Mouse (Mus musculus) liver, adult (tissue): ENCODE measurements around the gene Olfr787.

Experiments
- GATA4 ChIP-seq: IDR thresholded peaks from 2 replicates; pipeline ENCODE4 v1.6.1; 2014; ENCODE audit warnings: mild to moderate bottlenecking, low read length; ENCODE audit not compliant: insufficient replicate concordance

Olfr787 gene

DNA sequence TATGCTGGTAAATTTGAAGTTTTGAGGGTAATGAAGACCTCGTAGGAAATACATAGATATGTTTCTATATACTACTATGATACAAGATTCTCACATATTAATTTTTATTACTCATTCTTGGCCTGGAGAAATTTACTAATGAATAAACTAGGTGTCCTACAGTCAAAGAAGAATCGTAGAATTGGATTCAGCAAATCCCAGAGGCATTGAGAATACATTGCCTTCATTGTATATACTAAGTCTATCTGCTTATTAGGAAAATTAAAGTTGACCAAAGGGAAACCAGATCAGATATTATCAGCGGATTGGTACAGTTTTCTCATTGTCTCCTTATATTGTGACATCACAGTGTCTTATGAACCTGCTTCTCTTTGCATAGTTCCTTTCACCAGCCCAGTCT, at the start of gene Olfr787:
Olfr787 (plus strand) TSS at position 301 of the 400 bp plus-strand sequence.
- no peak for TF ChIP-seq GATA4

DNA sequence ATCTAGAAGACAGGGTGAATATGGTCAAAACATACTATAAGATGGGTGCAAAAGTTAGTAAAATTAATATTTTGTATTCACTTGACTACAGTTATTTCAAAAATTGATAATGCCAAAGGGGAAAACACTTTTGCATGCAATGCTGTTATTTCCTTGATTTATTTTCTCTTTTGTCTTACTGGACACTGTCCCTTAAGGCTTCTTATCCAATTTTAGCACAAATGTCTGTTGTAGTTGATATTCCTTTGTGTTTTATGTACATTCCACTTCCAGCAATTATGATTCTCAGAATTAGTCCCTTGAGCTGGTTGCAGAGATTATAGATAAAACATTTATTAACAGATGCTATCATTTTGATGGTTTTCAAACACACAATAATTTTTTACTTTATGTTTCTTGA, 34.7 kb upstream of the Olfr787 start, which contains the start of gene Olfr786:
Olfr786 (plus strand) TSS at position 301 of the 400 bp plus-strand sequence.
- TF ChIP-seq GATA4: no peak

DNA sequence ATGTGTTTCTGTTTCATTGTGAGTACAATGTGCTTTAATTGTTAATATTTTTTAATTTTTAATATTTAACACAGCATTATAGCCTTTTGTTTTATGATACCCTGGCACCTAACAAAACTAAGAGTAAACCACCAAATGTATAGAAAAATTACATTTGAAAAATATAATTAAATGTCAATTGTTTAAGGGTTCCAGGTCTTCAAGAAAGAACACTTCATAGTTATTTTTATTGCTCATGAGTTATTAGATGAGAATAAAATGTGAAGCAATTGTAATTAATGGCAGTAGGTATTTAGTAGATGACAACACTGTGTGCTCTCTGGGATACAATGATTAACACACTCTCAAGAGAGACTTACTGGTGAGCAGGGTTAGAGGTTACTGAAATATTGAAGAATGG, 9.0 kb downstream of the Olfr787 start, which contains the start of gene Olfr788:
Olfr788 (plus strand) TSS at position 301 of the 400 bp plus-strand sequence.
- no peak for TF ChIP-seq GATA4

DNA sequence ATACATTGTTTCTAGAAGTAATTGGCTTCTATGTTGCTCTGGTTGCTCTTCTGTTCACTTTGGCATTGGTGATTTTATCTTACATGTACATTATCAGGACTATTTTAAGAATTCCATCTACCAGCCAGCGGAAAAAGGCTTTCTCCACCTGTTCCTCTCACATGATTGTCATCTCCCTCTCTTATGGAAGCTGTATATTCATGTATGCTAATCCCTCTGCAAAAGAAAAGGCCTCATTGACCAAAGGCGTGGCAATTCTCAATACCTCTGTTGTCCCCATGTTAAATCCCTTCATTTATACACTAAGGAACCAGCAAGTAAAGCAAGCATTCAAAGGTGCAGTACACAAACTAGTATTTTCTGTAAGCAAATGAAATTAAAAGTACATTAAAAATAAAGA, 11.6 kb downstream of the Olfr787 start:
- TF ChIP-seq GATA4: no peak

DNA sequence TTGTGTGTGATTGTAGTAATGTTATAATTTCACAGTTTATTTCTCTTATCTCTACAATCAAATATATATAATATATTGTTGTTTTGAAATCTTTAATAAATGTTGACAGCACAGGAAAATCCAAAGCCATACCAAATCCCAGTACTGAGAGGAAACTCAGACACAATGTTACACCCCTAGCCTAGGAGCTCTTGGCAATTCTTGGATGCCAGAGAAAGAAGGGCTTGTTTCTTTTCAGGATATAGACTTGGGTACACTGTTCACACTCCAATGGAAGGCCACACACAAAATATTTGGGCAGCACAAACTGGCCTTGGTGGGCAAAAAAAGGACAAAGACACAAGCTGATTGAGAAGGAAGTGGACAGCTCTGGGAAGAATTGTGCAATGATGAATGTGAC, 12.1 kb downstream of the Olfr787 start:
- no peak for TF ChIP-seq GATA4

DNA sequence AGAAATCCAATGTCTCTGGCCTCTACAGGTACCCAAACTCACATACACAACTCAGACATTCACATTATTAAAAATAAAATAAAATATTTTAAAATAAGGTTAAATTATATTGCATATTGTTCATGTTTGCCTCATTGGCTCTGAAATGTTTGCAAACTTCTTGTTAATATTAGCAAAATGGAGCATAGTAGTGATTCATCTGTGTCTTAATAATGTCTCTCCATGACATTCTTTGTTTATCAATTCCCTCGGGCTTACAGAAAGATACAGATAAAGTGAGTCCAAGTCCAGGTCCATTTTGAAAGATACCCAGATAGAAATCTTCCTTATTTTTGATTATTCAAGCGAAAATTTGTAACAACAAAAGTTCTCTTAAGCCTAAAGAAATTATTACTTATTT, 22.8 kb downstream of the Olfr787 start, which contains the start of gene Olfr789:
Olfr789 (plus strand) TSS at position 301 of the 400 bp plus-strand sequence.
- TF ChIP-seq GATA4: no peak

DNA sequence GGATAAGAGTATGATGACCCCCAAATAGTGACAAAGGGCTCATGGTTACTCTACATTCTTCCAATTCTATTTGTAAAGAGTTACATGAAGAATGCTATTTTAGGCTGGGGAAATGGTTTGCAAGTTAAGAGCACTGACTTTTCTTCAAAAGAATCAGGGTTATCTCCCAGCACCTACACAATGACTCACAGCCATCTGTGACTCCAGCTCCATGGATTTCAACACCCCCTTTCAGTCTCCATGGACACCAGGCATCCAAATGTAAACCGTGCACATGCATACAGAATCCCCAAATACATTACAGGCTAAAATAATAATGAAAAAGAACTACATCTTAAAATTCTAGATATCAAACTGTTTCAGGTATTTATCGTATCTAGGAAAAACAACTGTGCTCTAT, 28.4 kb downstream of the Olfr787 start:
- no peak for TF ChIP-seq GATA4

DNA sequence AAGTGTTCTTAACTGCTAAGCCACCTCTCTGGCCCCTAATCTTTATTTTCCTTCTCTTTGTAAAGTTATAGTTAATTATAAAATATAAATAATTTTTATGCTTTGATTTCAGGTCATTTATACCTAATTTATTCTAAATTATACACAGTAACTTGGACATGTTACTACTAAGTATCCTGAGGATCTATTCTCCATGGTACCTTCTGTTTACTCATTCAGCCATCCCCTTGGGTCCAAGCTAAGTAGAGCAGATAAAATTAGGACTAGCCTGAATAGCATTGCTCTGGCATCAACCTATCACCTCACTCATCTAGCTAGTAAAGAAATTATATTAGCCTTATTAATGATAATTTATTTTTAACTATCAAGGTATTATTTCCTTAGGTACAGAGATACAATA, 36.5 kb downstream of the Olfr787 start, which contains the start of gene Olfr790:
Olfr790 (plus strand) TSS at position 301 of the 400 bp plus-strand sequence.
- TF ChIP-seq GATA4: no peak
